Mouse (Mus musculus): Measurements from ENCODE around the gene Ampd3.

Gene Ampd3

DNA sequence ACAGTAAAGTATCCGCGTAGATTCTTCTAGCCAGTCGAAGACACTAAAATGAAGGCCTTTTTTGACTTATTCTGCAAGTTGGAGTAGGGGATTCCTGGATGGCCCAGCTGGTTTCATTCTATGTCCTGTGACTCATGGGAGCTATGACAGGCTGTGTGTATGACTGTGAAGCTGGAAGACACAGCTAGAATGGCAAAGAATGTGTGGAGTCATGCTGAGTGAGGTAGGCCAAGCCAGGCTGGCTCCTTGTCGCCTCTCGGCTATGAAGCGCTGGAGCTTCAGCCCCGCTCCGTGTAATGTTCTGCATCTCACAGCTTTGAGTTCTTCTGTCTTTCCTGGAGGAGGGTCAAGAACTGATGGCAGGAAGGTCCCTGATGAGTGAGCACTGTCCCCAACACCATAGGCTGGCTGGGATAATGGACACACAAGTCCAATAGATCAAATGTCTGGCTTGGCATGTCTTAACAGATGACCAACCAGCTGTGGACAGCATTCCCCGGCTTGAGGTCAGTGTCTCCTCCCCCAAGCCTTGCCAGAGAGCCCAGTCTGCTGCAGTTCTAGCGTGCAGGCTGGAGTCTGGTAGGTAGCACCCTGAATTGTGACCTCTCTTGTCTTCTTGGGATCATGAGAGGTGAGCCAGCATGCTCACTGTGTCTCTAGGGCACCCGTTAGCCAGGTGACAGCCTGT, 29.9 kb downstream of the Ampd3 start:
- peak; percentile 17 for DNase-seq (ENCODE audit: low read depth)

GRCm38 (mm10) chr7:110801028-110801427, 33.0 kb downstream of the Ampd3 start:
- peak; percentile 80 for DNase-seq (ENCODE audit: low read depth)

DNA sequence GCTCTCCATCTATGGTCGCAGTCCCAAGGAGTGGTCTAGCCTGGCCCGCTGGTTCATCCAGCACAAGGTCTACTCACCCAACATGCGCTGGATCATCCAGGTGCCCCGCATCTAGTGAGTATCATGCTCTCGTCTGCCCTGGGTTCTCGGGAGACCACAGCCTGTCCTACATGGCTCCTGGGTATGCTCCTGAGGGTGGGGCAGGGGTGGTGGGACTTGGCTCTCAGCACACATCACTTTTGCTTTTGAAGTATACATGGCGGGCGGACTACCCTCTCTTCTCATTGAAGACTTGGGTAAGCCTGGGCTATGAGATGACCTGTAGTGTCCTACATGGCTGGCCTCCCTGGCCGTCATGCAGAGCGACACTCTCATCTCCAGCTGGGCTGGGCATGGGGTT, 35.1 kb downstream of the Ampd3 start:
- no peak for DNase-seq (ENCODE audit: low read depth)

- peak; percentile 68 for DNase-seq (ENCODE audit: low read depth)
Measured at GRCm38 (mm10) chr7:110804266-110804665, 36.3 kb downstream of the Ampd3 start.

- no peak for DNase-seq (ENCODE audit: low read depth)
Measured at GRCm38 (mm10) chr7:110807460-110808030, 39.5 kb downstream of the Ampd3 start.

DNA sequence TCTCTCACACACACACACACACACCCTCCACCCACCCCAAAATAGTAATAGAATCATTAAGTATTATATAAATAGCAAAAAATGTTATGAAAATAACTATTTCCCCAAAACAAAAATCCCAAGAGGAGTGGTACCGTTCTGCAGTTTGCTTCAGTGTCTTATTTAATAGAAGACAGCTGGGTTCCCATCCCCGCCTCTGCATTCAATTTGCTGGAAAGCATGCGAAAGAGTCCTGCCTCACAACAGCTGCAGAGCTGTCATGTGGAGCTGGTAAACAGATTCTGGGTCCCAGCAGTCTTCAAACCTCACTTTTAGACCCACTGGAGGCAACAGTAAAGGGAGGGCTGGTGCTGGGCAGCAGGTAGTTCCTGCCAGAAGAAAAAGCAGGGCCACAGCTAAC, 41.0 kb downstream of the Ampd3 start:
- DNase-seq (ENCODE audit: low read depth): no peak

DNA sequence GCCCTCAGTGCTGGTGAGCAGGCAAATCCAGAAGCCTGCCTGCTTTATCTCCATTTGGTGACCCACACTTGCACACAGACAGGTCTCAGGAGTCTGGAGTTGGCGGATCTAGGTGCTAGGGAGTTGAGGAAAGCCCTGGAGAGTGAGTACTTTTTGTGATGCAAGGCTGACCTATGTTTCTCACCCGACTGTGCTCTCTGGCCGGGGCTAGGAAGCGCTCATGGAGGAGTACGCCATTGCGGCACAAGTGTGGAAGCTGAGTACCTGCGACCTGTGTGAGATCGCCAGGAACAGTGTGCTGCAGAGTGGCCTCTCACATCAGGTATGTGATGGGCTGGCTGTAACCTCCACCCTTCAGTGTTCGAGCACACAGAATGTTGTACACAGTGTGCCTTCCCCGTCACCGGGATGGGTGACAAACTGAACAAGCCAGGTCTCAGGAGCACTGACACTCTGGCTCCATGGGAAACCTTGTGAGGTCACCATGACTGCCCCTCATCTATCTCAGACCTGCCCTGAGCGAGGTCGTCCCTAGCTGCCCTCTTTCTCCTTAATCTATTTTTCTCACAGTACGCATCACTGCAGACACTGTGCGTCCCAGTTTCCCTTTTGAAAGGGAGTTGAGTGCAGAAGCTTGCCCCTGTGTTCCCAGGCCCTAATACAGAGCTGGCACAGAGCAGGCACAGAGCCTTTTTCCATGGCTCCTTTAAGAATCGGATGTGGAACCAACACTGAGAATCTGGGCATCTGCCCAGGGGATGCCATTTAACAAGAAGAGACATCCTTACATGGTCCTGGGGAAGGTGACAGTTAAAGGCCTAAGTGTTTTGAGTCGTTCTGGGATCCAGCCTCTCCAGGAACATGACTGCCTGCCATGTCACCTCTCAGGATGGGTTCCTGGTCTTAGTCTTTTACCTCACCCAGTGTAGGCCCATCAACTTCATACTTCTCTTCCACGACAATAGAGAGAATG, 41.9 kb downstream of the Ampd3 start:
- no peak for DNase-seq (ENCODE audit: low read depth)

GRCm38 (mm10) chr7:110810995-110811394, 43.0 kb downstream of the Ampd3 start:
- DNase-seq (ENCODE audit: low read depth): no peak

DNA sequence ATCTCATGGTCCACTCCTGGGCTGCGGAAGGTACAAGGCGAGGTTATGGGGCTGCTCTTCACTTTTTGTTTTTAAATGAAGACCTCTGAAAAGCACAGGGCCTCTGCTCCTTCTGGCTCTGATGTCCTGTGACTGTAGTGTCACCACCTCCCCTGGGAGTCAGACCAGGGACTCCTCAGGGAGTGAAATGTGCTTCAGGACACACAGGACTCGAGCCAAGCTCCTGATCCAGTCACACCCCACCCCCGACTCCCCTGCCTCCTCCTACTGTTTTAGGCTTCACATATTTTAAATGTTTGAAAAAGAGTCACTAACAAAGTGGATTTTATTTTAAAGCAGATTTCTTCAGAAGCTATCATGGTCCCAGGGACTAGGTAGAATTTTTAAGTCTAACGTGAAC, 43.5 kb downstream of the Ampd3 start:
- no peak for DNase-seq (ENCODE audit: low read depth)

GRCm38 (mm10) chr7:110813983-110814382, 46.0 kb downstream of the Ampd3 start:
- no peak for DNase-seq (ENCODE audit: low read depth)

GRCm38 (mm10) chr7:110816037-110816436, 48.0 kb downstream of the Ampd3 start:
- DNase-seq (ENCODE audit: low read depth): peak; percentile 75

GRCm38 (mm10) chr7:110818206-110818605, 50.2 kb downstream of the Ampd3 start:
- DNase-seq (ENCODE audit: low read depth): peak; percentile 20

DNA sequence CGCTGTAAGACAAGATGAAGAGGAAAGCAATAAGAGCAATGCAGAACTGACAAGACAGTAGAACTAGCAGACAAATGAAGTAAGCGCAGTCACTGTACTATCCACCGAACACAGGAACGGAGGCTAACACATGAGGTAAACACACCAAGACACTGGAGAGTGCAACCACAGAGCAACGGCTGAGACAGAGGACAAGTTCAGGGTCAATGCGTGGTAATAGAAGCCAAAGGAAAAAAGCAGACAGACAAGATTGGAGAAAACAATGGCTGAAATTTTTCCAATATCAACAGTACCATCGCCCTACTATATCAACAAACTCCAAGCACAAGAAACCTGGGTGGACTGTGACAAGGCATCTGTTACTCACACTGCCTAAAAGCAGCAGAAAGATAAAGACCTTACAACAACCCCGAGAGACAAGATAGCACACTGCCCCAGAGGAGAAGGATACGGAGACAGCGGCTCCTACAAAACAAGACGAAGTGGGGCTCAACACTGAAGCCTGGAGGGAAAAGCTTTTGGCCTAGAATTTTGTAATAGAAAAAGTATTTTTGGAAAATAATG, 50.9 kb downstream of the Ampd3 start:
- DNase-seq (ENCODE audit: low read depth): peak; percentile 34

GRCm38 (mm10) chr7:110821068-110821467, 53.1 kb downstream of the Ampd3 start:
- no peak for DNase-seq (ENCODE audit: low read depth)

DNA sequence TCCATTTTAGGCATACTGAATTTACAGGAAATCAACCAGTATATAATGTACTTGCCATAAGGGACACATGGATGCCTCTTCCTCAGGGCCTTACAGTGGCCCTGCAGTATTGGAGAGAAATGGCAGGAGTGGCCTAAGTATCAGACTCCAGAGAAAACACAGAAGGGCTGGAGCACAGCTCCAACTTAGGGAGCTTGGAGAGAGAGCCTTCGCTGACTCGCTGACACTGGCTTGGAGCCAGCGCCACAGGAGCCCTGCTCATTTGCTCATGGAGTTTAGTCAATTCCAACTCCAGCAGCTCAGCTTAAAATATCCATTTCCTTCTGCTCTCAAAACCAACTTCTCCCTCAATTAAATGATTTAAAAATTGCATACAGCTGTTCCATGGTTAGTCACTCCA, 53.6 kb downstream of the Ampd3 start:
- DNase-seq (ENCODE audit: low read depth): peak; percentile 47

- DNase-seq (ENCODE audit: low read depth): no peak
Measured at GRCm38 (mm10) chr7:110822055-110822454, 54.0 kb downstream of the Ampd3 start.

DNA sequence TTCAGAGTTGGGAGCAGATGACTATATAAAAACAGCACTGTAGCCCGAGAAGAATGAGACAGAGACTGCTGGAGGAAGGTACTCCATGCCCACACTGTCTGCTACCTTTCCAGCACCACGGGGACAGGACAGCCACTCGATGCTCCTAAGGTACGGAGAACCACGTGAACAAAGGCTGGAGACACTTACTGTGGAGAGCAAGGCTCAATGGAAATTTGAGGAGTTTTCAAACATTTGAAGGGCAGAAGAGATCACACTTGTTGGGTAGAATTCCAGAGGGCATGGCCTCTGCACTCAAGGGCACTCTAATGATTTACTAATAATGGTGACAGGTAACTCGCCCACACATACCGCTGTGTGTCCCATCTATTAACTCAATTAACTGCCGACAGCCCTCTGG, 55.1 kb downstream of the Ampd3 start:
- DNase-seq (ENCODE audit: low read depth): no peak

DNA sequence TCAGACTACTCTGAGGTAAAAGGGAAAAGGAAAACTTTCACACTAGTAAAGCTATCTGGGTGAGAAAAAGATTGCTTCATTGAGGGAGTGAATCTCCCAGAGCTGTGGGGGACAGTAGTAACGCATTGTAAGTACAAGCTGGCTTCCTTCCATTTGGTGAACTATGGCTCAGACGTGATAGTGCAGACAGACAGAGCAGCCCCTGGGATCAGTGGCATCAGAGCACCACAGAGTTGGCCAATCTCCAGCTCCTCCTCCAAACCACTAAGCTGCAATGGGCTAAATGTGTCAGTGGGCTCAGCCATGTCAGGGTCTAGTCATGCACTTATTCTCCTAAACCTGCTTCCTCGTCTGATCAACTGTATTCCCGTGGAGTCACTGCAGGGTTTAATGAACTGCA, 55.6 kb downstream of the Ampd3 start:
- DNase-seq (ENCODE audit: low read depth): peak; percentile 97

DNA sequence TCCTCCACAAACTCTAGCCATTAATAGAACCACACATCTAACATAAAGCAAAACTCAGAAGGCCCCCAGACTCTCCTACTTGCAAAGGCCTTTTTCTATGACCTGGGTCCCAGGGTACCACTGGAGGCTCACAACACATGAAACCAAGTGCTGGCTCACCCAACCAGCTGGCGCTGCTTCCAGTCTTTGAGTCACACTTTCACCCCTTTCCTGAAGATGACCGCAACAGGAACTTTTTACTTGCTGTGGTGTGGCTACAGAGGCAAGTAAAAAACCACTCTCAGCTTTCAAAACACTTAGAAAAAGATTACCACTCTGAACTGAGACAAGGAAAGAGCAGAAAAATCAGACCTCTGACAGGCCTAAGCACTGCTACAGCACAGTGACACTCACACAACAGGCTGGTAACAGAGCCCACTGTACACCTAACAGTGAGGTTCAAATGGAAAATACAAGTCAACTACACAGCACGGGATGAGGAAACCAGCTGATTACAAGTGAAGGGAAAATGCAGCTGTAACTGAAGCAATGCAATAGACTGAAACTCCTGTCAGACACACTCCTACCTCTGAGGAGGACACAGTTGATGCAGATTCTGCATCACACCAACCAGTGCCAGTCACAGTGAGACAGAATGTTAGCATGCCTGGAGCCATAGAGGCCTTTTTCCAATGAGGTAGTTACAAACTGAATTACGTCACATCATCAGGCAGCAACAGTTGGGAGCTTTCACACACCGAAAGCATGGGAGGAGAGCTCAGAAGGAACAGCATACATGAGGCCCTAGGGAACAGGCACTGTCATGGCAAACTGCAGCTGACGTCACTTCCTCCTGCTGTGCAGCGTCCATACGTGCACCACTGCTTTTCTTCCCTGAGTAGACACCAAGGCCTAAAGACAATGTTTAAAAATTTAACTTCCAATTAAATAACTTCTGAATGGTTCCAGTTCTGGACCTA, 56.3 kb downstream of the Ampd3 start:
- peak; percentile 98 for DNase-seq (ENCODE audit: low read depth)

DNA sequence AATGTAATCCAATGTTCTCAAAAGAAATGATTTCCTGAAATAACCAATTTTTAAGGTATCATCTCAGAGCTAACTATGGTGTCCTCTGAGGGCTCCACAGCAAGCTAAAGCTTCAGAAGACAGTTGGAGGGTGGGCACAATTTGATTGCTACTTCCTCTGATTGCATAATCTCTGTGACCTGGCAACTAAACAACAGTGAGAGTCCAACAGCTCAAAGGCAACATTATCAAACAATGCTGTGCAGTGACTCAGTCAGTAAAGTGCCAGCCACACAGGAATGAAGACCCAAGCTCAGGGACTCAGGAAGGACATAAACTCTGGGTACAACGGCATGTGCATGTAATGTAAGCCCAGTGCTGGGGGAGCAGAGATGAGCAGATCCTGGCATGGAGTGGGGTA, 65.0 kb downstream of the Ampd3 start:
- DNase-seq (ENCODE audit: low read depth): peak; percentile 76

DNA sequence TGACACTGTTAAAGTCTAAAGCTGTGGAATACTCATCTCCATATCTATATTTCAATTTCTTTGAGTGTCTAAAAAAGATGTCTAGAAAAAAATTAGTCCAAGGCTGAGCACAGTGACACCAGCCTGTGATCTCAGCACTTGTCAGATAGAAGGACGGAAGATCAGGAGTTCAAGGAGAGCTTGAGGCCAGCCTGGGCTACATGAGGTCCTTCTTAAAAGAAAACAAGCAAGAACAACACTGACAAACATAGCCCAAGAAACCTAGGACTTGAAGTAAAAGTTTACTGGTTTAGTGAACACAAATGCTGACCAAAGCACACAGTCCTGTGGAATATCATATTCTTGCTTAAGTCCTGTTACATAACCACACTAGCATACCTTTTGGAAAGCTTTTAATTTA, 66.0 kb downstream of the Ampd3 start:
- DNase-seq (ENCODE audit: low read depth): no peak

Measured in 416B (cell line).